Mouse (Mus musculus) ovary, postnatal 10 days (tissue): ENCODE data around the gene Bicdl2.

Source experiments
- DNase-seq: peaks from one replicate; pipeline ENCODE4 v3.0.0; 2022; ENCODE audit warnings: low spot score

The Bicdl2 gene

DNA sequence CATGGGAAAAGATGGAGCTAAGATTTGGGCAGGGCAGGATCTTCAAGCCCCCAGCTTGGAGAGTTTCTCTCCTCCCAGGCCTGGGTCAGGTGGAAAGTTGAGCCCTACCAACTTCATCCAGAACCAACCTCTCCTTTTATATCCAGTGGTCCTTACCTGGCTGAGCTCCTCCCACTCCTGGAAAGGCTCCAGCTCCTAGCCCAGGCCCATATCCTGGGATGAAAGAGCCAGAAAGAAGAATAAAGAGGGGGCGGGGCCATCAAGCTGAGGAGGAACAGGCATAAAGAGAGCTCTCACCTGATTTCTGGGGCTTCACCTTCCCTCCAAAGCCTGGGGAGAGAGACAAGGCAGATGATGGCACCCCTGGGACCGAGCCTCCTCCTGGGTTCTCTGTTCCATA lies 56.7 kb downstream of the Bicdl2 start:
- DNase-seq, result no peak
